Mouse (Mus musculus) embryonic fibroblast, embryonic 13.5 days (primary cell): ENCODE measurements around the gene Bpi.

Experiments
- CTCF ChIP-seq: IDR thresholded peaks from 2 replicates; pipeline ENCODE4 v1.5.1; 2011; ENCODE audit warnings: mild to moderate bottlenecking, control low read depth, low read length, moderate library complexity, borderline replicate concordance; ENCODE audit not compliant: insufficient read depth
- POLR2A ChIP-seq: IDR thresholded peaks from 2 replicates; pipeline ENCODE4 v1.6.1; 2011; ENCODE audit warnings: low read depth, mild to moderate bottlenecking, control low read depth, low read length, moderate library complexity

DNA sequence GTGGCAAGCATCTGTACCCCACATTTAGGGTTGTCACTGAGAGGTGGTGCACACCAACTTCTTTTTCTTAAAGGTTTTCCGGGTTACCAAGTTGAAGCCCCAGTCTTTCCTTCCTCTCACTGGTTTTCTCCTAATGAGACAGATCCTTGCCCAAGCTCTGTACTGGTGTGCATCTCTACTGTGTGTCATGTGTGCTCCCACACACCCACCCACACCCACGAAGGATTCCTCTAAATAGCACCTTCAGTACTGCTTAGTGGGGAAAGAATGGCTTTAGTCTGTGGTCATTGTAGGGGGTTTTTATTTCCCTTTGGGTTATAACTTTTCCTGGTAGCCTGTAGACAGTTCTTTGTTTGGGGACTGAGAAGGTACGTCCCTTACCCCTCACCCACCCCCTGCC, 7.0 kb downstream of the Bpi start:
- TF ChIP-seq POLR2A (no peak), CTCF (no peak)
